Mouse (Mus musculus): ENCODE measurements around the gene Rab23. TPM values are rescaled to one million over a fixed set of nuclear protein-coding genes. Genes with fewer than 3 reads are reported as not detected.

Gene Rab23
- polyA plus RNA-seq (2014; fragmentation: Nextera tagmentation; extraction: Ambion mirVana): 22.1 and 23.8 TPM in 2 replicates

GRCm38 (mm10) chr1:33719733-33720225 is at the start of gene Rab23:
Gene Rab23 (plus strand): TSS chr1:33719887.
- Histone ChIP-seq H3K27ac (ENCODE audit: low read depth) (peak within 1 kb of the TSS; percentile 90), H3K4me2 (peak within 1 kb of the TSS; percentile 69), H3K4me1 (ENCODE audit: insufficient read depth) (peaks cover 4% of the 10 kb centered on the region), H3K9ac (peak within 1 kb of the TSS; percentile 89), H3K36me3 (ENCODE audit: insufficient read depth) (peaks cover 21% of the 10 kb centered on the region), H3K4me3 (ENCODE audit: low read depth, low read length) (peak within 1 kb of the TSS; percentile 79), H3K27me3 (ENCODE audit: insufficient read depth, low read length) (no peaks in the 10 kb centered on the region), H3K9me3 (ENCODE audit: low read depth, low read length) (no peaks in the 10 kb centered on the region)
- no peak for TF ChIP-seq CTCF (IDR thresholded peaks at IDR 0.05; ENCODE audit: low read depth)
- peak; percentile 91 for DNase-seq
- peak; percentile 97 for ATAC-seq (ENCODE audit: insufficient read depth)
- under 1% methylated on average over 54 of the region's 54 CpGs for WGBS

GRCm38 (mm10) chr1:33670164-33670616 is 49.5 kb upstream of the Rab23 start:
- Histone ChIP-seq H3K4me1 (ENCODE audit: insufficient read depth) (0 out of 2 replicates have a peak, but pooled peaks cover 3% of the 10 kb centered on the region), H3K27me3 (ENCODE audit: insufficient read depth, low read length) (no peaks in the 10 kb centered on the region), H3K9ac (peak overlapping the region; percentile 64), H3K4me3 (ENCODE audit: low read depth, low read length) (peak overlapping the region; percentile 58), H3K4me2 (peak overlapping the region; percentile 70), H3K36me3 (ENCODE audit: insufficient read depth) (peaks cover 23% of the 10 kb centered on the region; the same call in 1 of the 2 replicates), H3K27ac (ENCODE audit: low read depth) (peak overlapping the region; percentile 68), H3K9me3 (ENCODE audit: low read depth, low read length) (no peaks in the 10 kb centered on the region)
- TF ChIP-seq CTCF (IDR thresholded peaks at IDR 0.05; ENCODE audit: low read depth): peak; percentile 44
- WGBS: under 1% methylated on average over 37 of the region's 37 CpGs
- ATAC-seq (ENCODE audit: insufficient read depth) (peak; percentile 68), DNase-seq (peak; percentile 87)

GRCm38 (mm10) chr1:33671441-33671840 is 48.2 kb upstream of the Rab23 start:
- 67% methylated on average over 5 of the region's 5 CpGs for WGBS
- Histone ChIP-seq H3K4me2 (no peak overlapping the region), H3K9ac (no peak overlapping the region), H3K4me1 (ENCODE audit: insufficient read depth) (0 out of 2 replicates have a peak, but pooled peaks cover 3% of the 10 kb centered on the region), H3K27ac (ENCODE audit: low read depth) (no peak overlapping the region), H3K36me3 (ENCODE audit: insufficient read depth) (peaks cover 11% of the 10 kb centered on the region; the same call in 1 of the 2 replicates), H3K4me3 (ENCODE audit: low read depth, low read length) (no peak overlapping the region), H3K9me3 (ENCODE audit: low read depth, low read length) (no peaks in the 10 kb centered on the region), H3K27me3 (ENCODE audit: insufficient read depth, low read length) (no peaks in the 10 kb centered on the region)
- TF ChIP-seq CTCF (IDR thresholded peaks at IDR 0.05; ENCODE audit: low read depth): no peak
- ATAC-seq (ENCODE audit: insufficient read depth): no peak
- no peak for DNase-seq

- WGBS: 61% methylated on average over 3 of the region's 3 CpGs
Measured at GRCm38 (mm10) chr1:33672083-33672482, 47.6 kb upstream of the Rab23 start.

GRCm38 (mm10) chr1:33672514-33672913 is 47.2 kb upstream of the Rab23 start:
- Histone ChIP-seq H3K9ac (no peak overlapping the region), H3K4me2 (no peak overlapping the region), H3K4me1 (ENCODE audit: insufficient read depth) (0 out of 2 replicates have a peak, but pooled peaks cover 3% of the 10 kb centered on the region), H3K9me3 (ENCODE audit: low read depth, low read length) (no peaks in the 10 kb centered on the region), H3K27me3 (ENCODE audit: insufficient read depth, low read length) (no peaks in the 10 kb centered on the region), H3K27ac (ENCODE audit: low read depth) (no peak overlapping the region), H3K4me3 (ENCODE audit: low read depth, low read length) (no peak overlapping the region), H3K36me3 (ENCODE audit: insufficient read depth) (peaks cover 4% of the 10 kb centered on the region; the same call in 1 of the 2 replicates)
- WGBS: 17% methylated on average over 3 of the region's 3 CpGs
- TF ChIP-seq CTCF (IDR thresholded peaks at IDR 0.05; ENCODE audit: low read depth): peak; percentile 48
- no peak for ATAC-seq (ENCODE audit: insufficient read depth)
- peak; percentile 63 for DNase-seq

More at GRCm38 (mm10) chr1:33672083-33672482, 47.6 kb upstream of the Rab23 start:
- no peak for TF ChIP-seq CTCF (IDR thresholded peaks at IDR 0.05; ENCODE audit: low read depth)
- H3K9me3 ChIP-seq (ENCODE audit: low read depth, low read length): no peaks in the 10 kb centered on the region
- no peaks in the 10 kb centered on the region for H3K27me3 ChIP-seq (ENCODE audit: insufficient read depth, low read length)
- 0 out of 2 replicates have a peak, but pooled peaks cover 3% of the 10 kb centered on the region for H3K4me1 ChIP-seq (ENCODE audit: insufficient read depth)
- DNase-seq (no peak), ATAC-seq (ENCODE audit: insufficient read depth) (no peak)
- H3K36me3 ChIP-seq (ENCODE audit: insufficient read depth): peaks cover 6% of the 10 kb centered on the region; the same call in 1 of the 2 replicates
- no peak overlapping the region for H3K27ac ChIP-seq (ENCODE audit: low read depth)
- H3K4me3 ChIP-seq (ENCODE audit: low read depth, low read length): no peak overlapping the region
- no peak overlapping the region for H3K9ac ChIP-seq
- no peak overlapping the region for H3K4me2 ChIP-seq

- Histone ChIP-seq H3K27me3 (ENCODE audit: insufficient read depth, low read length) (no peaks in the 10 kb centered on the region), H3K36me3 (ENCODE audit: insufficient read depth) (no peaks in the 10 kb centered on the region), H3K9me3 (ENCODE audit: low read depth, low read length) (no peaks in the 10 kb centered on the region), H3K4me3 (ENCODE audit: low read depth, low read length) (no peak overlapping the region), H3K4me1 (ENCODE audit: insufficient read depth) (0 out of 2 replicates have a peak, but pooled peaks cover 3% of the 10 kb centered on the region), H3K9ac (no peak overlapping the region), H3K4me2 (no peak overlapping the region), H3K27ac (ENCODE audit: low read depth) (no peak overlapping the region)
- 50% methylated on average over 17 of the region's 17 CpGs for WGBS
- ATAC-seq (ENCODE audit: insufficient read depth) (no peak), DNase-seq (no peak)
- TF ChIP-seq CTCF (IDR thresholded peaks at IDR 0.05; ENCODE audit: low read depth): no peak
Measured at GRCm38 (mm10) chr1:33673158-33673960, 46.3 kb upstream of the Rab23 start.

- no peak overlapping the region for H3K4me2 ChIP-seq
- WGBS: 45% methylated on average over 3 of the region's 4 CpGs
- no peaks in the 10 kb centered on the region for H3K9me3 ChIP-seq (ENCODE audit: low read depth, low read length)
- DNase-seq (no peak), ATAC-seq (ENCODE audit: insufficient read depth) (no peak)
- no peak for TF ChIP-seq CTCF (IDR thresholded peaks at IDR 0.05; ENCODE audit: low read depth)
- H3K27ac ChIP-seq (ENCODE audit: low read depth): no peak overlapping the region
- no peaks in the 10 kb centered on the region for H3K36me3 ChIP-seq (ENCODE audit: insufficient read depth)
- H3K27me3 ChIP-seq (ENCODE audit: insufficient read depth, low read length): no peaks in the 10 kb centered on the region
- no peak overlapping the region for H3K9ac ChIP-seq
- no peaks in the 10 kb centered on the region for H3K4me1 ChIP-seq (ENCODE audit: insufficient read depth)
- H3K4me3 ChIP-seq (ENCODE audit: low read depth, low read length): no peak overlapping the region
Measured at GRCm38 (mm10) chr1:33680435-33680834, 39.3 kb upstream of the Rab23 start.

Data from lung, embryonic 14.5 days (tissue).